ENCODE assay signal across 24 mouse cellular contexts in genomic region chr11:6987105-6987504, GRCm38 (mm10).
"Had no signal": no experiment of that assay in that cellular context is flagged by ENCODE, and none has a peak within 500 bp of the region (broad histone marks: within the 10 kb centered on the region; RNA-seq: fewer than 3 reads in every experiment).

No protein-coding gene starts in this region.

- H3K4me1 ChIP-seq: heart, embryonic 13.5 days; heart, embryonic 15.5 days; hindbrain, embryonic 13.5 days; limb, embryonic 13.5 days had no signal

- DNase-seq: forebrain, postnatal 0 days; gastrocnemius, postnatal 14 days; gastrocnemius, postnatal 36 days; heart, adult 2 months; heart, postnatal 14 days; heart, postnatal 36 days; kidney, adult 11 months; kidney, adult 2 months; kidney, adult 9 months; kidney, postnatal 14 days; kidney, postnatal 36 days; layer of hippocampus, adult 9-11 months; layer of hippocampus, postnatal 36 days; left cerebral cortex, postnatal 4 days had no signal

- H3K9me3 ChIP-seq: heart, embryonic 13.5 days; heart, embryonic 15.5 days; hindbrain, embryonic 13.5 days; hindbrain, embryonic 15.5 days; kidney, embryonic 15.5 days; limb, embryonic 13.5 days had no signal

- H3K27me3 ChIP-seq: heart, embryonic 13.5 days; heart, embryonic 15.5 days; hindbrain, embryonic 13.5 days; hindbrain, embryonic 15.5 days; kidney, embryonic 15.5 days; limb, embryonic 13.5 days had no signal

- H3K4me2 ChIP-seq: heart, embryonic 11.5 days; heart, embryonic 13.5 days; heart, embryonic 15.5 days; hindbrain, embryonic 13.5 days; hindbrain, embryonic 15.5 days; kidney, embryonic 15.5 days; limb, embryonic 13.5 days had no signal

- H3K9ac ChIP-seq: forebrain, postnatal 0 days; heart, embryonic 13.5 days; heart, embryonic 15.5 days; hindbrain, embryonic 13.5 days; hindbrain, embryonic 15.5 days; kidney, embryonic 15.5 days; limb, embryonic 13.5 days had no signal

- H3K27ac ChIP-seq: heart, adult 2 months; heart, embryonic 13.5 days; heart, embryonic 15.5 days; hindbrain, embryonic 13.5 days; hindbrain, embryonic 15.5 days; hindbrain, postnatal 0 days; kidney, embryonic 15.5 days; kidney, postnatal 0 days; limb, embryonic 13.5 days had no signal

- H3K36me3 ChIP-seq: heart, embryonic 13.5 days; heart, embryonic 15.5 days; hindbrain, embryonic 13.5 days; hindbrain, embryonic 15.5 days; kidney, embryonic 15.5 days; limb, embryonic 13.5 days had no signal

- ATAC-seq: forebrain, postnatal 0 days; hindbrain, postnatal 0 days; intestine, embryonic 16.5 days had no signal

- H3K4me3 ChIP-seq: heart, adult 2 months; heart, embryonic 13.5 days; heart, embryonic 15.5 days; hindbrain, embryonic 13.5 days; hindbrain, embryonic 15.5 days; kidney, embryonic 15.5 days; limb, embryonic 13.5 days had no signal
